Mouse (Mus musculus) bone marrow, adult 2 months (tissue): ENCODE data around the gene Col17a1.

Source experiments
- CTCF ChIP-seq: fragments of 200-500 bp; IDR thresholded peaks from 2 replicates; pipeline ENCODE4 v1.5.1; 2011; ENCODE audit warnings: low read length, control low read depth; ENCODE audit not compliant: control insufficient read depth, insufficient read depth
- POLR2A ChIP-seq: fragments of 200-500 bp; IDR thresholded peaks from 2 replicates; pipeline ENCODE4 v1.6.1; 2011; ENCODE audit warnings: low read depth, mild to moderate bottlenecking, control low read depth, low read length, borderline replicate concordance; ENCODE audit not compliant: control insufficient read depth

DNA sequence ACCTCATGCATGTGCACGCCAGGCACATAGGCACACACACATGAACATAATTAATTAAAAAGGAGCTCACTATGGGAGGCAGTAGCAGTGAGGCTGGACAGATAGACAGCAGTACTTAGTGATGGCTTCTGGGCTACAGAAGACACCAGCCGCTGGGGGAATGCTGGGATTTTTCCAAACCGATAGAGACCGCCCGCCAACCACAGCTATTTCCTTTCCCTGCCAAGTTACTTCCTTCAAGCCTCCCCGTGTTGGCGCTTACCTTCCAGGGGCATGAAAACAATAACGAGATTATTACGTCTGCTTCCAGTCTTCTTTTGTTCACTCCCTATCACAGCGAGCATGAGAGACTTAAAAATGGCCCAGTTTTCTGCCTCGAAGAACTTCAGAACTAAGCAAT lies 5.2 kb upstream of the Col17a1 start:
- TF ChIP-seq CTCF (no peak), POLR2A (no peak)
